Mouse (Mus musculus): ENCODE measurements at regions not wholly inside any gene's neighbourhood (a gene's known extent, or its start where the extent isn't known, plus 50 kb on each side); places are given as distances from the start of the nearest gene placed in this dataset.

- H3K27ac ChIP-seq (replicated peaks), result no peak overlapping the region
- H3K4me1 ChIP-seq (replicated peaks), result no peaks in the 10 kb centered on the region
- no peaks in the 10 kb centered on the region for H3K36me3 ChIP-seq
- no peak overlapping the region for H3K9ac ChIP-seq
- H3K4me3 ChIP-seq, result no peak overlapping the region
- no peak for ATAC-seq (ENCODE audit: low FRiP score, low read depth)
- H3K9me3 ChIP-seq, result no peaks in the 10 kb centered on the region
- no peak overlapping the region for H3K4me2 ChIP-seq
- no peaks in the 10 kb centered on the region for H3K27me3 ChIP-seq
- 81% methylated on average over 2 of the region's 2 CpGs for WGBS
Measured at GRCm38 (mm10) chr7:119291442-119291841, 107.0 kb upstream of the Gpr139 start.

- no peak overlapping the region for H3K4me2 ChIP-seq
- 58% methylated on average over 5 of the region's 5 CpGs for WGBS
- no peak overlapping the region for H3K9ac ChIP-seq
- no peak overlapping the region; the same call in 1 of the 2 replicates for H3K27ac ChIP-seq (replicated peaks)
- H3K27me3 ChIP-seq, result no peaks in the 10 kb centered on the region
- no peaks in the 10 kb centered on the region for H3K4me1 ChIP-seq (replicated peaks)
- no peak overlapping the region for H3K4me3 ChIP-seq
- ATAC-seq (ENCODE audit: low FRiP score, low read depth), result peak; percentile 73; the same call in 1 of the 2 replicates
- no peaks in the 10 kb centered on the region for H3K9me3 ChIP-seq
- H3K36me3 ChIP-seq, result no peaks in the 10 kb centered on the region
Measured at GRCm38 (mm10) chr7:119285290-119285689, 100.9 kb upstream of the Gpr139 start.

GRCm38 (mm10) chr7:119279896-119280661, 95.7 kb upstream of the Gpr139 start:
- Histone ChIP-seq H3K27me3 (no peaks in the 10 kb centered on the region), H3K4me2 (no peak overlapping the region), H3K4me1 (replicated peaks) (no peaks in the 10 kb centered on the region), H3K4me3 (no peak overlapping the region), H3K27ac (replicated peaks) (no peak overlapping the region), H3K9ac (no peak overlapping the region), H3K9me3 (no peaks in the 10 kb centered on the region), H3K36me3 (no peaks in the 10 kb centered on the region)
- 71% methylated on average over 3 of the region's 3 CpGs for WGBS
- no peak for ATAC-seq (ENCODE audit: low FRiP score, low read depth)

GRCm38 (mm10) chr7:119272621-119273020, 88.2 kb upstream of the Gpr139 start:
- no peak overlapping the region for H3K27ac ChIP-seq (replicated peaks)
- H3K4me1 ChIP-seq (replicated peaks), result peaks cover 6% of the 10 kb centered on the region; the same call in 1 of the 2 replicates
- no peaks in the 10 kb centered on the region for H3K9me3 ChIP-seq
- no peak overlapping the region for H3K4me3 ChIP-seq
- no peaks in the 10 kb centered on the region for H3K36me3 ChIP-seq
- no peak for ATAC-seq (ENCODE audit: low FRiP score, low read depth)
- no peak overlapping the region for H3K9ac ChIP-seq
- WGBS, result 79% methylated on average over 3 of the region's 3 CpGs
- no peaks in the 10 kb centered on the region for H3K27me3 ChIP-seq
- no peak overlapping the region for H3K4me2 ChIP-seq

GRCm38 (mm10) chr7:119271427-119271826, 87.0 kb upstream of the Gpr139 start:
- no peaks in the 10 kb centered on the region for H3K36me3 ChIP-seq
- peaks cover 6% of the 10 kb centered on the region; the same call in 1 of the 2 replicates for H3K4me1 ChIP-seq (replicated peaks)
- H3K4me2 ChIP-seq, result no peak overlapping the region
- no peak overlapping the region for H3K9ac ChIP-seq
- ATAC-seq (ENCODE audit: low FRiP score, low read depth), result no peak
- H3K27me3 ChIP-seq, result no peaks in the 10 kb centered on the region
- 89% methylated on average over 1 of the region's 1 CpGs for WGBS
- H3K27ac ChIP-seq (replicated peaks), result no peak overlapping the region
- H3K9me3 ChIP-seq, result no peaks in the 10 kb centered on the region
- H3K4me3 ChIP-seq, result no peak overlapping the region

GRCm38 (mm10) chr7:119270826-119271420, 86.5 kb upstream of the Gpr139 start:
- Histone ChIP-seq H3K27ac (replicated peaks) (peak overlapping the region; percentile 69; the same call in 1 of the 2 replicates), H3K4me2 (no peak overlapping the region), H3K4me3 (no peak overlapping the region), H3K4me1 (replicated peaks) (peaks cover 6% of the 10 kb centered on the region; the same call in 1 of the 2 replicates), H3K36me3 (no peaks in the 10 kb centered on the region), H3K9ac (no peak overlapping the region), H3K9me3 (no peaks in the 10 kb centered on the region), H3K27me3 (no peaks in the 10 kb centered on the region)
- WGBS, result 38% methylated on average over 8 of the region's 8 CpGs
- ATAC-seq (ENCODE audit: low FRiP score, low read depth), result no peak; the same call in 1 of the 2 replicates

GRCm38 (mm10) chr7:119258222-119258621, 73.8 kb upstream of the Gpr139 start:
- no peak overlapping the region for H3K9ac ChIP-seq
- no peak overlapping the region for H3K4me3 ChIP-seq
- H3K27me3 ChIP-seq, result no peaks in the 10 kb centered on the region
- H3K4me1 ChIP-seq (replicated peaks), result no peaks in the 10 kb centered on the region
- no peak overlapping the region for H3K27ac ChIP-seq (replicated peaks)
- WGBS, result 86% methylated on average over 3 of the region's 3 CpGs
- no peak overlapping the region for H3K4me2 ChIP-seq
- H3K36me3 ChIP-seq, result no peaks in the 10 kb centered on the region
- ATAC-seq (ENCODE audit: low FRiP score, low read depth), result no peak
- no peaks in the 10 kb centered on the region for H3K9me3 ChIP-seq

GRCm38 (mm10) chr7:119256916-119257315, 72.5 kb upstream of the Gpr139 start:
- Histone ChIP-seq H3K27ac (replicated peaks) (no peak overlapping the region), H3K27me3 (no peaks in the 10 kb centered on the region), H3K4me2 (no peak overlapping the region), H3K4me3 (no peak overlapping the region), H3K36me3 (no peaks in the 10 kb centered on the region), H3K9me3 (no peaks in the 10 kb centered on the region), H3K4me1 (replicated peaks) (no peaks in the 10 kb centered on the region), H3K9ac (no peak overlapping the region)
- 89% methylated on average over 3 of the region's 3 CpGs for WGBS
- ATAC-seq (ENCODE audit: low FRiP score, low read depth), result no peak

- Histone ChIP-seq H3K36me3 (no peaks in the 10 kb centered on the region), H3K4me3 (no peak overlapping the region), H3K4me2 (no peak overlapping the region), H3K27me3 (no peaks in the 10 kb centered on the region), H3K27ac (replicated peaks) (no peak overlapping the region), H3K4me1 (replicated peaks) (no peaks in the 10 kb centered on the region), H3K9ac (no peak overlapping the region), H3K9me3 (no peaks in the 10 kb centered on the region)
- 65% methylated on average over 2 of the region's 2 CpGs for WGBS
- no peak for ATAC-seq (ENCODE audit: low FRiP score, low read depth)
Measured at GRCm38 (mm10) chr7:119252742-119253141, 68.3 kb upstream of the Gpr139 start.

GRCm38 (mm10) chr7:119251679-119252078, 67.3 kb upstream of the Gpr139 start:
- WGBS, result 80% methylated on average over 1 of the region's 1 CpGs
- Histone ChIP-seq H3K4me1 (replicated peaks) (no peaks in the 10 kb centered on the region), H3K9me3 (no peaks in the 10 kb centered on the region), H3K4me2 (no peak overlapping the region), H3K36me3 (no peaks in the 10 kb centered on the region), H3K9ac (no peak overlapping the region), H3K27ac (replicated peaks) (no peak overlapping the region), H3K4me3 (no peak overlapping the region), H3K27me3 (no peaks in the 10 kb centered on the region)
- no peak for ATAC-seq (ENCODE audit: low FRiP score, low read depth)

GRCm38 (mm10) chr7:119250381-119250780, 66.0 kb upstream of the Gpr139 start:
- no peak overlapping the region for H3K27ac ChIP-seq (replicated peaks)
- no peaks in the 10 kb centered on the region for H3K36me3 ChIP-seq
- H3K9me3 ChIP-seq, result no peaks in the 10 kb centered on the region
- H3K4me1 ChIP-seq (replicated peaks), result no peaks in the 10 kb centered on the region
- WGBS, result 87% methylated on average over 3 of the region's 3 CpGs
- no peaks in the 10 kb centered on the region for H3K27me3 ChIP-seq
- H3K4me2 ChIP-seq, result no peak overlapping the region
- H3K4me3 ChIP-seq, result no peak overlapping the region
- no peak for ATAC-seq (ENCODE audit: low FRiP score, low read depth)
- H3K9ac ChIP-seq, result no peak overlapping the region

GRCm38 (mm10) chr7:119244785-119245184, 60.4 kb upstream of the Gpr139 start:
- H3K4me3 ChIP-seq, result no peak overlapping the region
- H3K4me1 ChIP-seq (replicated peaks), result no peaks in the 10 kb centered on the region
- no peaks in the 10 kb centered on the region for H3K27me3 ChIP-seq
- 71% methylated on average over 5 of the region's 5 CpGs for WGBS
- H3K9ac ChIP-seq, result no peak overlapping the region
- H3K27ac ChIP-seq (replicated peaks), result no peak overlapping the region
- H3K9me3 ChIP-seq, result no peaks in the 10 kb centered on the region
- no peak overlapping the region for H3K4me2 ChIP-seq
- no peak for ATAC-seq (ENCODE audit: low FRiP score, low read depth)
- no peaks in the 10 kb centered on the region for H3K36me3 ChIP-seq
